Mouse (Mus musculus): ENCODE results near the gene Bckdk.

- TF ChIP-seq CTCF (IDR thresholded peaks at IDR 0.05; ENCODE audit: low read depth) (no peak), EP300 (IDR thresholded peaks at IDR 0.05; ENCODE audit: low read depth) (no peak)
Measured at GRCm38 (mm10) chr7:127907939-127908338, 4.1 kb downstream of the Bckdk start.

Data from liver, postnatal 0 days (tissue).